In the genomic region with DNA sequence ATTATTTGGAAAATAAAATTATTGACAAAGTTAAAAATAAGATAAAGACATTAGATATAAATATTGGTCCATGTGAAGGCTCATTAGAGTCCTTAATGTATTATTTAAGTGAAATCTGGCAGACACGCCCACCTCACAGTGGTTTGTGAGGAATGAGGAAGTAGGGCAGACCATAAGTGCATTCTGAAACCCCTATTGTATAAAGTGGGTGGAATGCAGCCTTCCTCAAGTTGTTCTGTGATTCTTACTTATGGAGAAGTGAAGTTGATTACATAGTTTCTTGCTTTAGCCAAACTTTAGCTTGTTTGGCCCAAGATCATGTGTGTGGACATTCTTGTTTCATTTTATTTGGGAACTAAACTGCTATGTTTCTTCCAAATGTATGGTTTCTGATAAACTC, we compare ENCODE assay signal across 12 mouse cellular contexts.
DNase-seq lines count a peak whose midpoint lies in the region.
"Had no signal": no experiment of that assay in that cellular context is flagged by ENCODE, and none has a peak within 500 bp of the region (broad histone marks: within the 10 kb centered on the region; RNA-seq: fewer than 3 reads in every experiment).

No protein-coding gene starts in this region.

- peak; percentile 8 to 32 for DNase-seq in spleen, postnatal 36 days (ENCODE audit: low spot score in 2 of 2)
- DNase-seq in spleen, postnatal 4 days (ENCODE audit: low spot score in 2 of 2) = no peak
- peak; percentile 18 for DNase-seq in R1 (ENCODE audit: low read depth, low spot score)
- DNase-seq in lung, postnatal 25 days (ENCODE audit: low spot score) = peak; percentile 7
- DNase-seq in layer of hippocampus, adult 9-10 months (ENCODE audit: low spot score) = no peak
- DNase-seq in thymus, postnatal 0 days (ENCODE audit: low spot score) = no peak
- DNase-seq in frontal cortex, postnatal 36 days (ENCODE audit: low spot score in 2 of 2) = no peak
- DNase-seq: cerebellum, postnatal 10 days; forebrain, postnatal 0 days; heart, adult 2 months; midbrain, embryonic 14.5 days; thymus, adult 2 months had no signal

Comparison
In these comparisons a context has a peak if more than half of its experiments do, and no peak if none do; other contexts are left out.
1. DNase-seq: peak in spleen, postnatal 36 days (2 of 2), R1 (single experiment) and lung, postnatal 25 days (single experiment); none in spleen, postnatal 4 days (0 of 2), layer of hippocampus, adult 9-10 months (single experiment), thymus, postnatal 0 days (single experiment) and frontal cortex, postnatal 36 days (0 of 2).